Mouse (Mus musculus) hindbrain, embryonic 13.5 days (tissue): ENCODE data around the gene Ndufb11. TPM values are rescaled to one million over a fixed set of nuclear protein-coding genes. Genes with fewer than 3 reads are reported as not detected.

Experiments
- ATAC-seq: fragments of 200-750 bp; cut with Nextera tagmentation; 2 replicates; pipeline ENCODE4 v1.8.0; 2017; ENCODE audit warnings: moderate TSS enrichment; ENCODE audit not compliant: low FRiP score
- H3K27ac ChIP-seq: fragments of 300-500 bp; sonication (generic); 2 replicates; pipeline ENCODE4 v1.5.1; 2015; ENCODE audit warnings: inconsistent platforms, mild to moderate bottlenecking, moderate library complexity
- H3K27me3 ChIP-seq: fragments of 300-500 bp; sonication (generic); 2 replicates; pipeline ENCODE4 v1.6.1; 2015; ENCODE audit warnings: mild to moderate bottlenecking, inconsistent platforms
- H3K36me3 ChIP-seq: fragments of 300-500 bp; sonication (generic); 2 replicates; pipeline ENCODE4 v1.6.1; 2015; ENCODE audit warnings: mild to moderate bottlenecking, inconsistent platforms
- H3K4me1 ChIP-seq: fragments of 300-500 bp; sonication (generic); replicated peaks from 2 replicates; pipeline ENCODE4 v1.6.1; 2015; ENCODE audit warnings: inconsistent platforms
- H3K4me2 ChIP-seq: fragments of 300-500 bp; sonication (generic); 2 replicates; pipeline ENCODE4 v1.6.1; 2015; ENCODE audit warnings: inconsistent platforms, mild to moderate bottlenecking, moderate library complexity
- H3K4me3 ChIP-seq: fragments of 300-500 bp; sonication (generic); 2 replicates; pipeline ENCODE4 v1.5.1; 2015; ENCODE audit warnings: mild to moderate bottlenecking, inconsistent platforms
- H3K9ac ChIP-seq: fragments of 300-500 bp; sonication (generic); 2 replicates; pipeline ENCODE4 v1.6.1; 2015; ENCODE audit warnings: mild to moderate bottlenecking, inconsistent platforms
- H3K9me3 ChIP-seq: fragments of 300-500 bp; sonication (generic); 2 replicates; pipeline ENCODE4 v1.6.1; 2016; ENCODE audit warnings: inconsistent platforms
- WGBS: fragments of 180-500 bp; shearing (Covaris S2); methylation state at CpG from one replicate; pipeline ENCODE4 v1.1.7; 2015; 5-methylcytosine and 5-hydroxymethylcytosine counted together
- polyA plus RNA-seq: library from polyadenylated mRNA; unstranded; fragments of >200 nt; fragmentation: Nextera tagmentation; extraction: Ambion mirVana; gene quantifications from 2 replicates; pipeline ENCODE4 v1.2.1, GENCODE M21; 2015

Ndufb11 gene
- polyA plus RNA-seq, 1 experiment from 2014 or later, result 231 TPM

GRCm38 (mm10) chrX:20587968-20588367, 29.5 kb downstream of the Ndufb11 start:
- 30% methylated on average over 4 of the region's 4 CpGs for WGBS
- no peak overlapping the region for H3K9ac ChIP-seq
- no peaks in the 10 kb centered on the region for H3K4me1 ChIP-seq
- H3K4me3 ChIP-seq, result no peak overlapping the region
- H3K4me2 ChIP-seq, result no peak overlapping the region
- no peaks in the 10 kb centered on the region for H3K9me3 ChIP-seq
- H3K27me3 ChIP-seq, result no peaks in the 10 kb centered on the region
- no peak for ATAC-seq
- no peaks in the 10 kb centered on the region for H3K36me3 ChIP-seq
- no peak overlapping the region for H3K27ac ChIP-seq

GRCm38 (mm10) chrX:20573927-20574326, 43.5 kb downstream of the Ndufb11 start:
- WGBS, result 88% methylated on average over 4 of the region's 4 CpGs
- no peak for ATAC-seq
- no peak overlapping the region for H3K27ac ChIP-seq
- no peak overlapping the region for H3K4me3 ChIP-seq
- no peaks in the 10 kb centered on the region for H3K4me1 ChIP-seq
- H3K36me3 ChIP-seq, result no peaks in the 10 kb centered on the region
- no peaks in the 10 kb centered on the region for H3K9me3 ChIP-seq
- no peak overlapping the region for H3K9ac ChIP-seq
- no peaks in the 10 kb centered on the region for H3K27me3 ChIP-seq
- no peak overlapping the region for H3K4me2 ChIP-seq

- Histone ChIP-seq H3K4me3 (no peak overlapping the region), H3K9me3 (no peaks in the 10 kb centered on the region), H3K4me2 (no peak overlapping the region), H3K9ac (no peak overlapping the region), H3K4me1 (no peaks in the 10 kb centered on the region), H3K27ac (no peak overlapping the region), H3K36me3 (no peaks in the 10 kb centered on the region), H3K27me3 (no peaks in the 10 kb centered on the region)
- no peak for ATAC-seq
- 80% methylated on average over 9 of the region's 9 CpGs for WGBS
Measured at GRCm38 (mm10) chrX:20572683-20573082, 44.7 kb downstream of the Ndufb11 start.

- 63% methylated on average over 2 of the region's 2 CpGs for WGBS
- Histone ChIP-seq H3K36me3 (no peaks in the 10 kb centered on the region), H3K9me3 (no peaks in the 10 kb centered on the region), H3K9ac (no peak overlapping the region), H3K27ac (no peak overlapping the region), H3K4me2 (no peak overlapping the region), H3K27me3 (no peaks in the 10 kb centered on the region), H3K4me3 (no peak overlapping the region), H3K4me1 (no peaks in the 10 kb centered on the region)
- ATAC-seq, result no peak
Measured at GRCm38 (mm10) chrX:20571024-20571423, 46.4 kb downstream of the Ndufb11 start.

Other genes starting within 250 kb of the Ndufb11 start
- gene Jade3, start 191.9 kb downstream of the Ndufb11 start, polyA plus RNA-seq, result 5.4 and 6.5 TPM in 2 replicates
- 0.56 and 0.57 TPM in 2 replicates for gene Rgn, start 67.8 kb downstream of the Ndufb11 start, polyA plus RNA-seq
- 63.5 and 63.9 TPM in 2 replicates for gene Rbm10, start 116 bp downstream of the Ndufb11 start, polyA plus RNA-seq
- gene Uba1, start 40.7 kb upstream of the Ndufb11 start, polyA plus RNA-seq, result 394 and 406 TPM in 2 replicates
- 122 and 126 TPM in 2 replicates for gene Cdk16, start 70.3 kb upstream of the Ndufb11 start, polyA plus RNA-seq
- gene Usp11, start 86.3 kb upstream of the Ndufb11 start, polyA plus RNA-seq, result 93.8 and 98.4 TPM in 2 replicates
- 281 and 285 TPM in 2 replicates for gene Araf, start 180.2 kb upstream of the Ndufb11 start, polyA plus RNA-seq